Mouse (Mus musculus) embryonic facial prominence, embryonic 10.5 days (tissue): ENCODE measurements around the gene Vstm2b. TPM values are rescaled to one million over a fixed set of nuclear protein-coding genes. Genes with fewer than 3 reads are reported as not detected.

Experiments used
- DNase-seq: peaks from one replicate; pipeline ENCODE4 v3.0.0-alpha.2; 2017; ENCODE audit warnings: low spot score
- H3K27ac ChIP-seq: fragments of 300-500 bp; sonication (generic); replicated peaks from 2 replicates; pipeline ENCODE4 v1.5.1; 2016; ENCODE audit warnings: mild to moderate bottlenecking
- H3K27me3 ChIP-seq: fragments of 300-500 bp; sonication (generic); replicated peaks from 2 replicates; pipeline ENCODE4 v1.6.1; 2016; ENCODE audit warnings: low read depth, mild to moderate bottlenecking; ENCODE audit not compliant: poor library complexity, severe bottlenecking
- H3K36me3 ChIP-seq: fragments of 300-500 bp; sonication (generic); replicated peaks from 2 replicates; pipeline ENCODE4 v1.6.1; 2016; ENCODE audit warnings: mild to moderate bottlenecking, moderate library complexity
- H3K4me1 ChIP-seq: fragments of 300-500 bp; sonication (generic); 2 replicates; pipeline ENCODE4 v1.6.1; 2016
- H3K4me3 ChIP-seq: fragments of 300-500 bp; sonication (generic); 2 replicates; pipeline ENCODE4 v1.5.1; 2016; ENCODE audit warnings: mild to moderate bottlenecking, moderate library complexity
- H3K9me3 ChIP-seq: fragments of 300-500 bp; sonication (generic); 2 replicates; pipeline ENCODE4 v1.6.1; 2016; ENCODE audit warnings: mild to moderate bottlenecking
- WGBS: fragments of 180-500 bp; shearing (Covaris S2); methylation state at CpG from one replicate; pipeline ENCODE4 v1.1.7; 2016; 5-methylcytosine and 5-hydroxymethylcytosine counted together
- polyA plus RNA-seq: library from polyadenylated mRNA; unstranded; fragments of >200 nt; fragmentation: Nextera tagmentation; extraction: Ambion mirVana; gene quantifications from 2 replicates; pipeline ENCODE4 v1.2.1, GENCODE M21; 2016

The Vstm2b gene
- 5.4 and 6.0 TPM in 2 replicates for polyA plus RNA-seq

GRCm38 (mm10) chr7:40898096-40898710, at the start of gene Vstm2b:
TSS of gene Vstm2b (plus strand) at chr7:40898328.
- Histone ChIP-seq H3K9me3 (no peaks in the 10 kb centered on the region), H3K4me3 (peak within 1 kb of the TSS; percentile 75), H3K27ac (peak within 1 kb of the TSS; percentile 80), H3K27me3 (peaks cover 77% of the 10 kb centered on the region), H3K4me1 (peaks cover 37% of the 10 kb centered on the region), H3K36me3 (no peaks in the 10 kb centered on the region)
- WGBS = 1% methylated on average over 35 of the region's 35 CpGs
- DNase-seq = peak; percentile 38

GRCm38 (mm10) chr7:40856088-40856625, 42.0 kb upstream of the Vstm2b start:
- no peak overlapping the region for H3K27ac ChIP-seq
- DNase-seq = no peak
- no peak overlapping the region for H3K4me3 ChIP-seq
- H3K9me3 ChIP-seq = no peaks in the 10 kb centered on the region
- no peaks in the 10 kb centered on the region for H3K27me3 ChIP-seq
- H3K36me3 ChIP-seq = no peaks in the 10 kb centered on the region
- no peaks in the 10 kb centered on the region for H3K4me1 ChIP-seq
- WGBS = 91% methylated on average over 7 of the region's 7 CpGs

GRCm38 (mm10) chr7:40873380-40873990, 24.6 kb upstream of the Vstm2b start:
- no peaks in the 10 kb centered on the region for H3K9me3 ChIP-seq
- no peaks in the 10 kb centered on the region for H3K27me3 ChIP-seq
- WGBS = 50% methylated on average over 7 of the region's 7 CpGs
- H3K4me3 ChIP-seq = no peak overlapping the region
- DNase-seq = no peak
- H3K4me1 ChIP-seq = peaks cover 5% of the 10 kb centered on the region
- no peaks in the 10 kb centered on the region for H3K36me3 ChIP-seq
- no peak overlapping the region for H3K27ac ChIP-seq

- Histone ChIP-seq H3K4me3 (no peak overlapping the region), H3K27me3 (no peaks in the 10 kb centered on the region), H3K4me1 (peaks cover 7% of the 10 kb centered on the region; the same call in 1 of the 2 replicates), H3K27ac (no peak overlapping the region), H3K36me3 (no peaks in the 10 kb centered on the region), H3K9me3 (no peaks in the 10 kb centered on the region)
- 44% methylated on average over 8 of the region's 8 CpGs for WGBS
- DNase-seq = peak; percentile 10
These were observed 13.2 kb upstream of the Vstm2b start for GRCm38 (mm10) chr7:40884855-40885489.

GRCm38 (mm10) chr7:40888358-40888757, 9.8 kb upstream of the Vstm2b start:
- WGBS = 90% methylated on average over 3 of the region's 3 CpGs
- peaks cover 7% of the 10 kb centered on the region; the same call in 1 of the 2 replicates for H3K4me1 ChIP-seq
- DNase-seq = no peak
- H3K36me3 ChIP-seq = no peaks in the 10 kb centered on the region
- H3K9me3 ChIP-seq = no peaks in the 10 kb centered on the region
- no peaks in the 10 kb centered on the region for H3K27me3 ChIP-seq
- no peak overlapping the region for H3K27ac ChIP-seq
- H3K4me3 ChIP-seq = no peak overlapping the region

GRCm38 (mm10) chr7:40896964-40897363, 1.2 kb upstream of the Vstm2b start:
- Histone ChIP-seq H3K27ac (no peak overlapping the region), H3K9me3 (no peaks in the 10 kb centered on the region), H3K27me3 (peaks cover 65% of the 10 kb centered on the region), H3K36me3 (no peaks in the 10 kb centered on the region), H3K4me1 (peaks cover 29% of the 10 kb centered on the region), H3K4me3 (no peak overlapping the region)
- DNase-seq = no peak
- WGBS = 66% methylated on average over 4 of the region's 4 CpGs

- Histone ChIP-seq H3K4me1 (peaks cover 37% of the 10 kb centered on the region), H3K4me3 (peak overlapping the region; percentile 75), H3K36me3 (no peaks in the 10 kb centered on the region), H3K27ac (peak overlapping the region; percentile 80), H3K27me3 (peaks cover 84% of the 10 kb centered on the region), H3K9me3 (no peaks in the 10 kb centered on the region)
- DNase-seq = peak; percentile 68
- under 1% methylated on average over 62 of the region's 70 CpGs for WGBS
These were observed 715 bp downstream of the Vstm2b start for GRCm38 (mm10) chr7:40898711-40899375.

GRCm38 (mm10) chr7:40899376-40900265, 1.5 kb downstream of the Vstm2b start:
- under 1% methylated on average over 61 of the region's 61 CpGs for WGBS
- no peaks in the 10 kb centered on the region for H3K36me3 ChIP-seq
- peak; percentile 69 for DNase-seq
- no peaks in the 10 kb centered on the region for H3K9me3 ChIP-seq
- peak overlapping the region; percentile 80 for H3K27ac ChIP-seq
- peak overlapping the region; percentile 75 for H3K4me3 ChIP-seq
- H3K27me3 ChIP-seq = peaks cover 89% of the 10 kb centered on the region
- peaks cover 37% of the 10 kb centered on the region for H3K4me1 ChIP-seq

GRCm38 (mm10) chr7:40901201-40901600, 3.1 kb downstream of the Vstm2b start:
- Histone ChIP-seq H3K27ac (no peak overlapping the region), H3K9me3 (no peaks in the 10 kb centered on the region), H3K4me3 (peak overlapping the region; percentile 31; the same call in 1 of the 2 replicates), H3K36me3 (0 out of 2 replicates have a peak, but pooled peaks cover 5% of the 10 kb centered on the region), H3K4me1 (peaks cover 37% of the 10 kb centered on the region), H3K27me3 (peaks cover 80% of the 10 kb centered on the region)
- 3% methylated on average over 16 of the region's 16 CpGs for WGBS
- DNase-seq = peak; percentile 86

GRCm38 (mm10) chr7:40902506-40902905, 4.4 kb downstream of the Vstm2b start:
- DNase-seq = peak; percentile 35
- Histone ChIP-seq H3K36me3 (peaks cover 5% of the 10 kb centered on the region; the same call in 1 of the 2 replicates), H3K4me1 (peaks cover 37% of the 10 kb centered on the region), H3K4me3 (peak overlapping the region; percentile 47), H3K27ac (no peak overlapping the region), H3K9me3 (no peaks in the 10 kb centered on the region), H3K27me3 (peaks cover 67% of the 10 kb centered on the region)
- WGBS = 14% methylated on average over 28 of the region's 28 CpGs

- Histone ChIP-seq H3K27ac (no peak overlapping the region), H3K4me1 (peaks cover 10% of the 10 kb centered on the region), H3K9me3 (no peaks in the 10 kb centered on the region), H3K27me3 (peaks cover 29% of the 10 kb centered on the region), H3K4me3 (no peak overlapping the region), H3K36me3 (peaks cover 13% of the 10 kb centered on the region; the same call in 1 of the 2 replicates)
- no peak for DNase-seq
- 88% methylated on average over 1 of the region's 1 CpGs for WGBS
These were observed 8.4 kb downstream of the Vstm2b start for GRCm38 (mm10) chr7:40906484-40906883.
